Mouse (Mus musculus) midbrain, embryonic 14.5 days (tissue): ENCODE measurements at regions not wholly inside any gene's neighbourhood (a gene's known extent, or its start where the extent isn't known, plus 50 kb on each side); places are given as distances from the start of the nearest gene placed in this dataset.

Source experiments
- ATAC-seq: fragments of 200-750 bp; cut with Nextera tagmentation; 2 replicates; pipeline ENCODE4 v1.8.0; 2017; ENCODE audit warnings: moderate number of reproducible peaks, moderate library complexity; ENCODE audit not compliant: low FRiP score, low TSS enrichment
- DNase-seq: peaks from one replicate; pipeline ENCODE4 v3.0.0-alpha.2; 2015
- H3K27ac ChIP-seq: fragments of 300-500 bp; sonication (generic); replicated peaks from 2 replicates; pipeline ENCODE4 v1.5.1; 2014; ENCODE audit warnings: mild to moderate bottlenecking, low read depth, low read length, moderate library complexity
- H3K27me3 ChIP-seq: fragments of 300-500 bp; sonication (generic); 2 replicates; pipeline ENCODE4 v1.6.1; 2014; ENCODE audit warnings: low read length, control low read depth, mixed read lengths; ENCODE audit not compliant: control insufficient read depth, insufficient read depth
- H3K36me3 ChIP-seq: fragments of 300-500 bp; sonication (generic); 2 replicates; pipeline ENCODE4 v1.6.1; 2014; ENCODE audit warnings: low read length, control low read depth; ENCODE audit not compliant: control insufficient read depth, insufficient read depth
- H3K4me1 ChIP-seq: fragments of 300-500 bp; sonication (generic); 2 replicates; pipeline ENCODE4 v1.6.1; 2014; ENCODE audit warnings: mild to moderate bottlenecking, antibody characterized with exemption, low read length, control low read depth; ENCODE audit not compliant: control insufficient read depth, insufficient read depth
- H3K4me2 ChIP-seq: fragments of 300-500 bp; sonication (generic); 2 replicates; pipeline ENCODE4 v1.6.1; 2014; ENCODE audit warnings: mild to moderate bottlenecking, low read length, moderate library complexity
- H3K4me3 ChIP-seq: fragments of 300-500 bp; sonication (generic); replicated peaks from 2 replicates; pipeline ENCODE4 v1.5.1; 2014; ENCODE audit warnings: low read depth, low read length
- H3K9ac ChIP-seq: fragments of 300-500 bp; sonication (generic); replicated peaks from 2 replicates; pipeline ENCODE4 v1.6.1; 2014; ENCODE audit warnings: mild to moderate bottlenecking, low read length, moderate library complexity
- H3K9me3 ChIP-seq: fragments of 300-500 bp; sonication (generic); 2 replicates; pipeline ENCODE4 v1.6.1; 2016; ENCODE audit warnings: low read length, control low read depth, mixed read lengths; ENCODE audit not compliant: control insufficient read depth
- WGBS: fragments of 180-500 bp; shearing (Covaris S2); extraction: QIAGEN DNeasy Blood & Tissue Kit; methylation state at CpG from one replicate; pipeline ENCODE4 v1.1.7; 2014; 5-methylcytosine and 5-hydroxymethylcytosine counted together

DNA sequence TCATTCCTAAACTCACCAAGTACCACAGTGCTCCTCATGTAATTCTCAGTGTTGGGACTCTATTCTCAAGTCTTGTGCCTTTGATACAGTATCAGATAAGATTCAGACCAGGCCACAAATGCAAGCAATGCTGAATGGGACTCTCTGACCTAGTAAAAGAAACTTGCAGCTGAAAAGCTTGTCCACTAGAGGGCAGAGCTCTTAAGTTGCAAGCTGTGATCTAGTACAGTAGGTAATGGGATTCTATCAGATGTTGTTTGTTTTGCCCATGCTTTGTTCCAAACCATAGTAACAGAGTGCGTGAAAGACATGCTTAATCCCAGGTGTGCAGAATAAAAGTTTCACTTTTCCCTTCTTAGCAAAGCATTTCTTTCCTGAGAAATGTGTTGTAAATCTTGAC lies 383.2 kb upstream of the Chrm2 start:
- peak; percentile 82 for DNase-seq
- Histone ChIP-seq H3K4me2 (no peak overlapping the region), H3K9me3 (no peaks in the 10 kb centered on the region), H3K27me3 (no peaks in the 10 kb centered on the region), H3K9ac (no peak overlapping the region), H3K27ac (no peak overlapping the region), H3K4me3 (no peak overlapping the region), H3K4me1 (no peaks in the 10 kb centered on the region), H3K36me3 (no peaks in the 10 kb centered on the region)
- no peak for ATAC-seq
- 43% methylated on average over 1 of the region's 1 CpGs for WGBS

DNA sequence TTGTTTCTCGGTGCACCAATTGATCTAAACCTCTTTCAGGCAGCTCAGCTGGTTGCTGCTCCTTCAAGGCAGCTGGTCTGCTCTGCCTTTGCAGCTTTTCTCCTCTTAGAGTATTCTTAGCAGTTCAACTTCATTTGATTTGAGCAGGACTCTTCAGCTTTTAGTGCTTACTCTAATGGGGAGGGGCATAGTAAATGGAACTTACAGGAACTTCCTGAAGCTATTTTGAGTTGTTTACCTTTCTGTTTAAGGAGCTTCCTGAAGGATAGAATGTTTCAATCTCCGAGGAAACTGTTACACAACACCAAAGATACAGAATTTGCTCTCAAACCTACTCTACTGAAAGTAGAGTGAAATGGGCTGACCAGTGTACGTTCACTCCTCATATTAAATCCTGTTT lies 385.8 kb upstream of the Chrm2 start:
- H3K4me3 ChIP-seq: no peak overlapping the region
- 77% methylated on average over 3 of the region's 3 CpGs for WGBS
- H3K4me2 ChIP-seq: no peak overlapping the region
- DNase-seq: no peak
- H3K27me3 ChIP-seq: no peaks in the 10 kb centered on the region
- no peak overlapping the region for H3K9ac ChIP-seq
- ATAC-seq: no peak
- H3K4me1 ChIP-seq: no peaks in the 10 kb centered on the region; the same call in 1 of the 2 replicates
- no peaks in the 10 kb centered on the region for H3K9me3 ChIP-seq
- no peaks in the 10 kb centered on the region for H3K36me3 ChIP-seq
- no peak overlapping the region for H3K27ac ChIP-seq

GRCm38 (mm10) chr6:35988891-35989290 lies 399.0 kb upstream of the Chrm2 start:
- Histone ChIP-seq H3K27me3 (no peaks in the 10 kb centered on the region), H3K27ac (no peak overlapping the region), H3K9ac (no peak overlapping the region), H3K36me3 (no peaks in the 10 kb centered on the region), H3K4me3 (no peak overlapping the region), H3K9me3 (no peaks in the 10 kb centered on the region), H3K4me2 (no peak overlapping the region), H3K4me1 (no peaks in the 10 kb centered on the region)
- peak; percentile 46 for DNase-seq
- 83% methylated on average over 3 of the region's 3 CpGs for WGBS
- ATAC-seq: no peak

DNA sequence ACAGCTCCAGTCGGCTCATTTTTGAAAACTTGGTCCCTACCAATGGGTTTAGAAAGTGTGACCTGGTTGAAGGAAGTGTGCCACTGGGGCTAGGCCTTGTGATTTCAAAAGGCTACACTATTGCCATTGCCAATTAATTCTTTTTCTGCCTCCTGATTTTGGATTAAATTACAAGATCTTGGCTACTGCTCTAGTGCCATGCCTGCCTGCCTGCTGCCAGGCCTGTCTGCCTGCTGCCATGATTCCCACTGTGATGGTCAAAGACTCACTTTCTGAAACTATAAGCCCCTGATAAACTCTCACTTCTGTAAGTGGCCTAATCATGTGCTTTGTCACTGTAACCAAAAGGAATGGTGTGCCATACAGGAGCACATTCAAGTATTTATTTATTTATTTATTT lies 400.4 kb upstream of the Mtpn start:
- no peaks in the 10 kb centered on the region for H3K27me3 ChIP-seq
- H3K27ac ChIP-seq: no peak overlapping the region
- 96% methylated on average over 1 of the region's 1 CpGs for WGBS
- no peak for ATAC-seq
- H3K4me3 ChIP-seq: no peak overlapping the region
- no peaks in the 10 kb centered on the region for H3K9me3 ChIP-seq
- DNase-seq: no peak
- no peaks in the 10 kb centered on the region for H3K36me3 ChIP-seq
- H3K9ac ChIP-seq: no peak overlapping the region
- no peak overlapping the region for H3K4me2 ChIP-seq
- H3K4me1 ChIP-seq: no peaks in the 10 kb centered on the region

DNA sequence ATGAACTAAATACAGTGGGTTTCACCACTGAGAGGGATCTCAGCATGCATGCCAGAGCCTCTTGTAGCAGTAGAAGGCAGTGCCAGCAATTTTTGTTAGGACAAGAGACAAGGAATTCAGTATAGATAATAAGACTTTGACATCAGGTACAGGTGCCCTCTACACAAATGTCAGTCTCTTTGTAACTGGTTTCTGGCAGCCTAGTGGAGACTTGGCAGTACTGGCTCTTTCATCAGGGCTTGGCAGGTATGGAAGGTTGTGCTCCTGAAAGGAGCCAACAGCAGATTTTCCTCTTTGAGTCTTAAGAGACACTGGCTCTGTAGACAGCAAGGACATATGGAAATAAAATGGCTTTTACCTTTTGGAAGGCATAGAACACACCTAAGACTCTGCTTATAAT lies 384.5 kb upstream of the Mtpn start:
- Histone ChIP-seq H3K9me3 (no peaks in the 10 kb centered on the region), H3K27me3 (no peaks in the 10 kb centered on the region), H3K4me2 (no peak overlapping the region), H3K4me3 (no peak overlapping the region), H3K4me1 (no peaks in the 10 kb centered on the region), H3K36me3 (no peaks in the 10 kb centered on the region), H3K9ac (no peak overlapping the region), H3K27ac (no peak overlapping the region)
- DNase-seq (no peak), ATAC-seq (no peak)

- Histone ChIP-seq H3K9me3 (no peaks in the 10 kb centered on the region), H3K27me3 (no peaks in the 10 kb centered on the region), H3K36me3 (no peaks in the 10 kb centered on the region), H3K9ac (no peak overlapping the region), H3K4me3 (no peak overlapping the region), H3K4me2 (no peak overlapping the region), H3K27ac (no peak overlapping the region), H3K4me1 (peaks cover 3% of the 10 kb centered on the region; the same call in 1 of the 2 replicates)
- no peak for DNase-seq
- WGBS: 52% methylated on average over 2 of the region's 2 CpGs
- ATAC-seq: no peak
These were observed 358.3 kb upstream of the Mtpn start for GRCm38 (mm10) chr6:35897990-35898389.

GRCm38 (mm10) chr6:35895692-35896091 lies 356.0 kb upstream of the Mtpn start:
- no peak overlapping the region for H3K4me2 ChIP-seq
- no peak overlapping the region for H3K9ac ChIP-seq
- DNase-seq: no peak
- peaks cover 3% of the 10 kb centered on the region; the same call in 1 of the 2 replicates for H3K4me1 ChIP-seq
- no peak for ATAC-seq
- no peaks in the 10 kb centered on the region for H3K27me3 ChIP-seq
- WGBS: 92% methylated on average over 2 of the region's 2 CpGs
- no peak overlapping the region for H3K4me3 ChIP-seq
- no peaks in the 10 kb centered on the region for H3K36me3 ChIP-seq
- no peak overlapping the region for H3K27ac ChIP-seq
- H3K9me3 ChIP-seq: no peaks in the 10 kb centered on the region

- H3K36me3 ChIP-seq: no peaks in the 10 kb centered on the region
- WGBS: 90% methylated on average over 6 of the region's 6 CpGs
- H3K9me3 ChIP-seq: no peaks in the 10 kb centered on the region
- ATAC-seq (no peak), DNase-seq (no peak)
- H3K9ac ChIP-seq: no peak overlapping the region
- H3K27ac ChIP-seq: no peak overlapping the region
- H3K4me2 ChIP-seq: no peak overlapping the region
- H3K4me3 ChIP-seq: no peak overlapping the region
- no peaks in the 10 kb centered on the region for H3K27me3 ChIP-seq
- no peaks in the 10 kb centered on the region for H3K4me1 ChIP-seq
These were observed 335.0 kb upstream of the Mtpn start for GRCm38 (mm10) chr6:35874671-35875070.

- Histone ChIP-seq H3K9me3 (no peaks in the 10 kb centered on the region), H3K9ac (no peak overlapping the region), H3K27ac (no peak overlapping the region), H3K4me3 (no peak overlapping the region), H3K36me3 (no peaks in the 10 kb centered on the region), H3K4me2 (no peak overlapping the region), H3K4me1 (no peaks in the 10 kb centered on the region), H3K27me3 (no peaks in the 10 kb centered on the region)
- no peak for DNase-seq
- 65% methylated on average over 7 of the region's 7 CpGs for WGBS
- no peak for ATAC-seq
These were observed 331.7 kb upstream of the Mtpn start for GRCm38 (mm10) chr6:35871388-35871787.
